Mouse (Mus musculus) heart, embryonic 10.5 days (tissue): ENCODE data around the gene Gatad1. TPM values are rescaled to one million over a fixed set of nuclear protein-coding genes. Genes with fewer than 3 reads are reported as not detected.

Experiments used
- microRNA-seq: library from miRNA; unstranded; fragments of <30 nt; microRNA quantifications from one replicate; pipeline ENCODE4, GENCODE M21; 2017
- polyA plus RNA-seq: library from polyadenylated mRNA; unstranded; fragments of >200 nt; fragmentation: Nextera tagmentation; extraction: Ambion mirVana; gene quantifications from 2 replicates; pipeline ENCODE4 v1.2.1, GENCODE M21; 2016

Gatad1 gene
- polyA plus RNA-seq, 1 experiment from 2014 or later: 68.9 TPM

Small RNA genes lying within 50 kb of the gene (microRNA-seq; reads per million reads assigned to microRNA genes)
- gene Gm22926 (not detected), gene Gm26238 (not detected)

Other genes with a start within 250 kb of the Gatad1 start
- gene Fam133b, start 113.4 kb downstream of the Gatad1 start, polyA plus RNA-seq: 15.8 and 19.3 TPM in 2 replicates
- 2.7 and 3.8 TPM in 2 replicates for gene 1700109H08Rik, start 85.6 kb downstream of the Gatad1 start, polyA plus RNA-seq
- 11.5 and 13.9 TPM in 2 replicates for gene Pex1, start 61.1 kb downstream of the Gatad1 start, polyA plus RNA-seq
- 10.9 and 11.4 TPM in 2 replicates for gene Rbm48, start 60.6 kb downstream of the Gatad1 start, polyA plus RNA-seq
- gene Tmbim7, start 6.0 kb downstream of the Gatad1 start, polyA plus RNA-seq: not detected in 2 replicates
- gene Ankib1, start 145.7 kb upstream of the Gatad1 start, polyA plus RNA-seq: 8.3 and 9.1 TPM in 2 replicates
- 44.2 and 45.1 TPM in 2 replicates for gene Krit1, start 146.0 kb upstream of the Gatad1 start, polyA plus RNA-seq
- gene Lrrd1, start 188.0 kb upstream of the Gatad1 start, polyA plus RNA-seq: 0.11 and 0.34 TPM in 2 replicates
- gene Mterf1a, start 236.7 kb upstream of the Gatad1 start, polyA plus RNA-seq: 6.2 and 7.5 TPM in 2 replicates